Mouse (Mus musculus): ENCODE data around the gene Fam107b.

DNA sequence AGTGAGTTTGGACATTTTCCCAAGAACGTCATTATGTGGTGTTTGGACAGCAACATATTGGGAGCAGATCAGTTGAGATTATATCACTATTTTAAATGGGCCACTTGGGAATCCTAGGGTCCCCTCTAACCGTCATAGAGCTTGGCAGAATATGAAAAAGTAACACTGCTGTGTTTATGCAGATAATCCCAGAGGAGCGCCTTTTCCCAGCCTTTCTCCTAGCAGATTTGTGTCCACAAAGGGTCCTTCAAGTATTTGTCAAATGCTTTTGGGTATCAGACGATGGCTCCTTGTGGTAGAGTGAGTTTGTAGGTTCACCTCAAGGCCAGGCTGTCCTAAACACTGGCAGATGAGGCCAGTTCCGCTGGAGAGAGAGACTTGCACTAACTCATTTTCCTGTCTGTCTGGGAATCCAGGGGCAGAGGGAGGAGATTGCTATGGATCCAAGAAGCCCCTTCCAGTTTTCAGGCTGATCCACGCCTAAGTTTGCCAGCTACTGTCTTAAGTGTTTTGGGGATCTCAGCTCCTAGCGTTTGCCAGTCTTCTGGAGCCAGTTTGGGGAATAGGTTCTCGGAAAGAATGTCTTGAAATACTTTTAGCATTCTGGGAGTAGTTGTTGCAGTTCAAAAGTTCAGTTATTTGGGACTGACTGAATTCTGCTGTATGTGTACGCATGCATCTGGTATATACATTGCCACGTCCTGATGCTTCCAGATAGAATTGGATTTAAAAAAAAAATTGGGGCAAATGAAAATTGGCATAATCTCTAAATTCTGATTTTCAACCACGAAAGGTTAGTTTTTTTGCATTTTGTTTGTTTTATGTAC, 195.9 kb downstream of the Fam107b start:
- TF ChIP-seq CTCF (IDR thresholded peaks at IDR 0.05; ENCODE audit: insufficient read depth, low read length) (no peak), POLR2A (IDR thresholded peaks at IDR 0.05; ENCODE audit: borderline replicate concordance, extremely low read depth, low read depth, low read length) (no peak)

All from lung, adult 2 months (tissue).